Mouse (Mus musculus) erythroblast, embryonic 14.5 days (primary cell): ENCODE measurements around the gene Kcna10.

Experiments
- GATA1 ChIP-seq: IDR thresholded peaks from 2 replicates; pipeline ENCODE4 v1.6.1; 2012; ENCODE audit warnings: low read length, inconsistent platforms, mixed read lengths
- TAL1 ChIP-seq: IDR thresholded peaks from 3 replicates; pipeline ENCODE4 v1.6.1; 2012; ENCODE audit warnings: low read length, inconsistent platforms, mixed read lengths

- TF ChIP-seq GATA1 (no peak), TAL1 (no peak)
Observed at GRCm38 (mm10) chr3:107169552-107169951, 13.3 kb upstream of the Kcna10 start.
